Mouse (Mus musculus) forebrain, embryonic 10.5 days (tissue): ENCODE results near the gene Banf1. TPM values are rescaled to one million over a fixed set of nuclear protein-coding genes. Genes with fewer than 3 reads are reported as not detected.
"Not testable (repeated sequence)": the region's sequence is repeated elsewhere in the genome, so short reads cannot be mapped to it uniquely, and the experiment has no call there.

ENCODE experiments used
- DNase-seq: peaks from one replicate; pipeline ENCODE4 v3.0.0-alpha.2; 2017; ENCODE audit warnings: low spot score; ENCODE audit errors: extremely low spot score
- H3K27ac ChIP-seq: fragments of 300-500 bp; sonication (generic); 2 replicates; pipeline ENCODE4 v1.5.1; 2016; ENCODE audit warnings: mild to moderate bottlenecking
- H3K27me3 ChIP-seq: fragments of 300-500 bp; sonication (generic); 2 replicates; pipeline ENCODE4 v1.6.1; 2016; ENCODE audit warnings: mild to moderate bottlenecking; ENCODE audit not compliant: poor library complexity, severe bottlenecking
- H3K36me3 ChIP-seq: fragments of 300-500 bp; sonication (generic); replicated peaks from 2 replicates; pipeline ENCODE4 v1.6.1; 2016; ENCODE audit warnings: mild to moderate bottlenecking, moderate library complexity
- H3K4me1 ChIP-seq: fragments of 300-500 bp; sonication (generic); 2 replicates; pipeline ENCODE4 v1.6.1; 2016
- H3K4me3 ChIP-seq: fragments of 300-500 bp; sonication (generic); 2 replicates; pipeline ENCODE4 v1.5.1; 2016; ENCODE audit warnings: mild to moderate bottlenecking, moderate library complexity
- H3K9me3 ChIP-seq: fragments of 300-500 bp; sonication (generic); 2 replicates; pipeline ENCODE4 v1.6.1; 2016; ENCODE audit warnings: mild to moderate bottlenecking, moderate library complexity
- WGBS: fragments of 180-500 bp; shearing (Covaris S2); methylation state at CpG from one replicate; pipeline ENCODE4 v1.1.7; 2016; 5-methylcytosine and 5-hydroxymethylcytosine counted together
- polyA plus RNA-seq: library from polyadenylated mRNA; unstranded; fragments of >200 nt; fragmentation: Nextera tagmentation; extraction: Ambion mirVana; gene quantifications from 2 replicates; pipeline ENCODE4 v1.2.1, GENCODE M21; 2016

The Banf1 gene
- polyA plus RNA-seq, 1 experiment from 2014 or later = 621 TPM

DNA sequence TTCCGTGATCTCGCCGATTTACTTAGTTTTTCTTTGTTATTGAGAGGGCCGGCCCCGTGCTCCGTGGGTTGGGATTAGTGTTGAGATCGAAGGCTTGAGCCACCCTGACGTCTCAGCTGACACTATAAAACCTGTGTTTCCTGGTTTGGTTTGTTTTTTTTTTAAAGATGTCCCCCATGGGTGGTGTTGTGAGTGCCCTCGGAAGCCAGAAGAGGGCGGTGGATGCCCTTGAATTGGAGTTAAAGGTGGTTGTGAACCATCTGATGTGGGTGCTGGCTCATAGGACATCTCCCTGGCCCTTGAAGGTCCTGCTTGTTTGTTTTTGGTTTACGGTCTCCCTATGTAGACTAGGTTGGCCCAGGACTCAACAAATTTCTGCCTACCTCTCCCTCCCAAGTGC is 487 bp upstream of the Banf1 start:
- no peaks in the 10 kb centered on the region for H3K9me3 ChIP-seq
- peaks cover 72% of the 10 kb centered on the region for H3K36me3 ChIP-seq
- 13% methylated on average over 11 of the region's 11 CpGs for WGBS
- peak overlapping the region; percentile 99 for H3K27ac ChIP-seq
- DNase-seq = no peak
- peak overlapping the region; percentile 96 for H3K4me3 ChIP-seq
- peaks cover 28% of the 10 kb centered on the region for H3K4me1 ChIP-seq
- H3K27me3 ChIP-seq = no peaks in the 10 kb centered on the region

DNA sequence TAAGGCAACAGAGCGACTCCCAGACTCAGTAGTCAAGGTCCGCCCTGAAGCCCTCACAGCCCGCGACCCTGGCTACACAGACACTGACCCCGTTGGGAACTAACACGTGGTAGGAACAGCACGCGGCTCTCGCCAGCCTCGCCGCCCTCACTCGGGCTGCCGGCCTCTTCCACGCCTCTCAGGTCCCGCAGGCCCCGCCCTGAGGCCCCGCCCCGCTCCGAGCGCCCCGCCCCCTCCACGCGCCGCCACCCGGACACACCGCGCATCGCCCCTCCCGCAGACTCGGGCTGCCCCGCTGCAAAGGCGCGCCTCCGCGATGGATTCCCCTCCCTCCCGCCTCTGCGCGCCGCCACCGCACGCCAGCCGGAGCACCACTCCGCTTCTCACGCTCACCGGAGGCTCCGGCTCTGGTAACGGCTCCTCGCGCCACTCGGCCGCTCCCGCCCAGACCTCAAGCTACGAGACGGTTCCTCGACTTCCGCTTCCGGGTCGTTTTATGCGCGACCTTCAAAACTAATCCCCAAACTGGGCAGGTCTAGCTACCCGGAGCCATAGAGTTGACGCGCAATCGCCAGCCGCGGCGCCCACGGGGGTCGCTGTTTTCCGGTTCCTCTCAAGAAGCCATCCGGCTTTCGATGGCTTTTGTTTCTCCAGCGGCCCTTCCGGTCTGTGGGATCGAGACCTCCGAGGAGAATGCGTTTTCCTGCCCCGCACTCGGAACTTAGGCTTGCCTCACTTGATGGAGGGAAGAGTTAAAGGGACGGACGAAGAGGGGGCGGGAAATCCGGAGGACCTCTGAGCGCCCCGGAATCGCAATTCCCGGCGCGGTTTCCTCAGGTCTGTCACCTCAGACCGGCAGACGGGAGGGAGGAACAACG is 554 bp downstream of the Banf1 start, which contains the start of gene Eif1ad:
Gene Eif1ad (plus strand): TSS at position 567 of the 878 bp plus-strand sequence.
- peaks cover 62% of the 10 kb centered on the region for H3K36me3 ChIP-seq
- WGBS = under 1% methylated on average over 89 of the region's 92 CpGs

DNA sequence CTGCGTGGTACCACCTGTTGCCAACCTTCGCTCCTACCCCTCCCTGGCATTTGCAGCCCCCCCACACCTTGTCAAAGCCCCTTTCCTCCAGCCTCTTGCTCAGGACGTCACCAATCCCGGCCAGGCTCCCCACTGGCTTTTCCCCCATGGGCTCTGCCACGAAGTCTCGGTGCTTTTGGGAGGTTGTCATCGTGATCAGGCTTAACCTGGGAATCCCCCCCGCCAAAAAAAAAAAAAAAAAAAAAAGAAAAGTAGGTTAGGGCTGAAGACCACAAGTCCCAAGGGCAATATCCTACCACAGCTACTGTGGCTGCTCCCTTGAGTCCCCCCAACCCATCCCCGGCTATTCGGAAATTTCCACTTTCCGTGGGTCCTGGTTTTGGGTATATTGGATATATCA is 1.2 kb downstream of the Banf1 start:
- Histone ChIP-seq H3K4me3 (peak overlapping the region; percentile 96), H3K27me3 (no peaks in the 10 kb centered on the region), H3K9me3 (no peaks in the 10 kb centered on the region), H3K27ac (peak overlapping the region; percentile 99), H3K4me1 (peaks cover 28% of the 10 kb centered on the region), H3K36me3 (peaks cover 55% of the 10 kb centered on the region)
- 19% methylated on average over 11 of the region's 11 CpGs for WGBS
- no peak for DNase-seq

More for the DNA sequence above, 554 bp downstream of the Banf1 start, which contains the start of gene Eif1ad:
- peak; percentile 99 for DNase-seq
- Histone ChIP-seq H3K9me3 (no peaks in the 10 kb centered on the region), H3K27me3 (no peaks in the 10 kb centered on the region), H3K27ac (peak within 1 kb of the TSS; percentile 99), H3K4me3 (peak within 1 kb of the TSS; percentile 96), H3K4me1 (peaks cover 28% of the 10 kb centered on the region)

DNA sequence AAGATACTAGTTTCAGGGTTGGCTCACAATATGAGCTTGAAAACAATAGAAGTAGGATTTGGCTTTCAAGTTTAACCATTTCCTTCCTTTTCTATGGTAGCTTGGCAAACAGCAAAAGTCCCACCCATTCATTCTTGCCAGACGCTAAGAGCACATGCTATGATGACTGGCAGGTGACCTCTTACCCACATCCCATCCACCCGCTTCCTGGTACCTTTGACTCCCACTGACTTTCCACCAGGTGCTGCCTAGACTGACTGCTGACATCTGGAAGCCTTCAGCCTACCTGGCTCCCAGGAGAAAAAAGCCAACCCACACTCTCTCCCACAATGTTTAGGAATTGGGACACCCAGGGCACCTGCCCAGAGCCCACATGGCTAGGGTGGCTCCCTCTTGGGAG is 2.8 kb downstream of the Banf1 start:
- no peaks in the 10 kb centered on the region for H3K9me3 ChIP-seq
- H3K4me3 ChIP-seq = no peak overlapping the region
- no peaks in the 10 kb centered on the region for H3K27me3 ChIP-seq
- DNase-seq = no peak
- no peak overlapping the region for H3K27ac ChIP-seq
- peaks cover 28% of the 10 kb centered on the region for H3K4me1 ChIP-seq
- 99% methylated on average over 2 of the region's 2 CpGs for WGBS
- H3K36me3 ChIP-seq = peaks cover 42% of the 10 kb centered on the region

DNA sequence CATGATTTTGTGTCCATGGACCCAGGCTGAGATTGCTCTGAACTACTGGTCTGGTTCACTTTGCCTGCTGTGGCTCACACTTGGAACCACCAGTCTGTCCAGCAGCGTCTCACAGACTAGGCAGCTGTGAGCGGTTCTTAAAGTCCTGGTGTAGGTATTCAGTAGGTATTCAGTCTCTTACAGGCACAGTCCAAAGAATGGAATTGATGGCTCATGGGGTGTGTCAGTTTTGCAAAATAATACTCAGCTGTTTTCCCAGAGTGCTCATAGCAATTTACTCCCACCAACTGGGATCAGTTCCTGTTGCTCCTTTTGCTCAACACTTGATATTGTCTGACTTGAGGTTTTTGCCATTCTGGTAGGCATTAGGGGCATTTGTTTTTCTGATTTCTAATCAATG is 4.8 kb downstream of the Banf1 start:
- Histone ChIP-seq H3K4me1 (peaks cover 12% of the 10 kb centered on the region), H3K27me3 (no peaks in the 10 kb centered on the region), H3K36me3 (peaks cover 30% of the 10 kb centered on the region), H3K27ac (no peak overlapping the region), H3K9me3 (no peaks in the 10 kb centered on the region), H3K4me3 (no peak overlapping the region)
- DNase-seq = no peak
- 83% methylated on average over 2 of the region's 2 CpGs for WGBS

DNA sequence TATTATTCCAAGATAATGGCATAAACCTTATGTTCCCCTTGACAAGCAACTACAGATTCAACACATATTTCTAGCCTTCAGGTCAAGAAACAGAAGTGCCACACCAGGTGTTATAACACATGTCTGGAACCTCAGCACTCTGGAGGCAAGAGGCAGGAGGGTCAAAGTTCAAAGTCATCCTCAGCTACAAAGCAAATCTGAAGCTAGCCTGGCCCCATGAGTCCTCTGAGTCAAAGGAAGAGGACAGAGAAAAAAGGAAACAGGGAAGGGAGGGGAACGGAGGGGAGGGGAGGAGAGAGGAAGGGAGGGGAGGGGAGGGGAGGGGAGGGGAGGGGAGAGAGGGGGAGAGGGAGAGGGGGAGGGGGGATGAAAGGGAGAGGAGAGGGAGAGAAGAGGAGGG is 10.9 kb downstream of the Banf1 start:
- Histone ChIP-seq H3K9me3 (no peaks in the 10 kb centered on the region), H3K4me1 (no peaks in the 10 kb centered on the region), H3K27ac (no peak overlapping the region), H3K36me3 (peaks cover 4% of the 10 kb centered on the region; the same call in 1 of the 2 replicates), H3K27me3 (no peaks in the 10 kb centered on the region), H3K4me3 (no peak overlapping the region)
- DNase-seq = no peak
- no CpG with 5 or more reads among the region's 1 CpGs for WGBS

DNA sequence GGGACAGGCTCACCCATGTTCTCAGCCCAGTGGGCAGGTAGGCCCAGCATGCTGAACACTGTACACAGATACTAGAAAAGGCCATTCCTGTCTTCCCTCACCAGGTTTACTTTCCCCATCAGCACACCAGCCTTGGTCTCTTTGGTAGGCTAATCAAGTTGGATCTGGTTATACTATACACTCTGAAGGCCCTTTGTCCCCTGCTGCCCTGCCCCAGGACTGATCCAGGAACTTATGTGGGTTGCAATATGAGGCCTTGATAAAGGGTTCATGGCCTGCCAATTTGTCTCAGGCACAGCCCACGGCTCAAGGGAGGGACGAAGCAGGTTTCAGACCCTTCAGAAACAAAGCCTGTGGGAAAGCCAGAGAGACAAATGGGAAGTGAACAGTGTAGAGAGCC is 13.4 kb downstream of the Banf1 start:
- peaks cover 8% of the 10 kb centered on the region for H3K4me1 ChIP-seq
- peaks cover 18% of the 10 kb centered on the region for H3K27me3 ChIP-seq
- no peaks in the 10 kb centered on the region for H3K36me3 ChIP-seq
- H3K4me3 ChIP-seq = no peak overlapping the region
- no peaks in the 10 kb centered on the region for H3K9me3 ChIP-seq
- 89% methylated on average over 2 of the region's 2 CpGs for WGBS
- no peak for DNase-seq
- H3K27ac ChIP-seq = no peak overlapping the region

DNA sequence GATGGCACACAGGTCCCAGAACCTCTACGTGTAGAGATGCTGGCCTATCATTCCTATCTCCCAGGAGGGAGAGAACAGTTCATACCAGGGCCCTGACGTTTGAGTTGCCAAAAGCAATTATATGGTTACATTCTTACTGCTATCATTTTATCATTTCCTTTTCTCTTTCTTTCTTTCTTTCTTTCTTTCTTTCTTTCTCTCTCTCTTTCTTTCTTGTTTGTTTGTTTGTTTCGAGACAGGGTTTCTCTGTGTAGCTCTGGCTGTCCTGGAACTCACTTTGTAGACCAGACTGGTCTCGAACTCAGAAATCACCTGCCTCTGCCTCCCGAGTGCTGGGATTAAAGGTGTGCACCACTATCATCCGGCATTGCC is 17.5 kb downstream of the Banf1 start, which contains the start of gene Cst6:
Gene Cst6 (minus strand): TSS at position 73 of the 372 bp plus-strand sequence.
- not testable (repeated sequence) for DNase-seq, H3K36me3 ChIP-seq, H3K9me3 ChIP-seq
- Histone ChIP-seq H3K4me1 (peaks cover 11% of the 10 kb centered on the region), H3K27ac (peak within 1 kb of the TSS; percentile 65), H3K4me3 (peak within 1 kb of the TSS; percentile 54), H3K27me3 (peaks cover 18% of the 10 kb centered on the region)
- 68% methylated on average over 6 of the region's 6 CpGs for WGBS

DNA sequence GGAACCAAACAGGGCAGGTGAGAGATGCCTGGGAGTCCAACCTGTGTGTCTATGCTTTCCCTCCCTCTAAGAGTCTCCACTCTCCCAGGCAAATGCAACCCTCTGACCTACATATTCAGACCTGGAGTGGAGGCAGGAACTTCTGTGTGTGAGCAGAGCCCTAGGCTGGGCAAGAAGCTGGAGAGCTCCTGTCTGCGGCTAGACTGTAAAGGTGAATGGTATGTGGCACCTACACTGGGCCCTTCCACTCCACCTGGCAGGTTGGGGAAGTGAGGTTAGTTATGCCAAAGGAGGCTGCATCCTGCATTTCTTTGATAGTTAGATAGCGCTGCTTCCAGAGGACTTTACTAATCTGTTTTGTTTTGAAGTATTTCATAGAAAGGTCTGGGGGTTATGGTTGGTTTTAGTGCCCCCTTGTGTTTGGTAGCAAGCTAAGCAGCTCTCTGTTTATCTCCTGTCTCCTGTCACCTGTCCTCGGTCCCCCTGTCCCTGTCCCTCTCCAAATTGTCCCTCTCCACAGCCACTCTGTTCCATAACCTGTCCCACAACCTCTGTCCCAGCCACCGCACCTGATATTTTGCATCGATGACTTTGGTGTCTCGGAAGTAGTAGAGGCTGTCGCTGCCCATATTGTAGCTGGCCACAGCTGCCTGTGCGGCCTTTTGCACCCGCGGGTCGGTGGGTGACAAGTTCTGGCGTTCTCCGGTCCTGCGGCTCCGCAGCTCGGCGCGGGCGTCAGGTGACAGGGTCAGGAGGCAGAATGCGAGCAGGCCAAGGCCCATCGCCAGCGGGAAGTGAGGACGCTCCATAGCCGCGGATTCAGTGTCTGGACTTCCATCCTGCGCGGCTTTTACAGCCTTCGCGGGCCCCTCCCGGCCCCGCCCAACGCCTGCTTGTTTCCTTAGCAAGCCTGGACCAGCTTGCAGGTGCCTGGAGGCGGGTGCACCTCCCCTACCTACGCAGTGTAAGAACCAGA is 18.2 kb downstream of the Banf1 start:
- Histone ChIP-seq H3K9me3 (no peaks in the 10 kb centered on the region), H3K4me3 (peak overlapping the region; percentile 54), H3K4me1 (peaks cover 11% of the 10 kb centered on the region), H3K27ac (peak overlapping the region; percentile 65), H3K27me3 (peaks cover 18% of the 10 kb centered on the region), H3K36me3 (no peaks in the 10 kb centered on the region)
- peak; percentile 26 for DNase-seq
- whole genome bisulfite sequencing = 6% methylated on average over 34 of the region's 34 CpGs

DNA sequence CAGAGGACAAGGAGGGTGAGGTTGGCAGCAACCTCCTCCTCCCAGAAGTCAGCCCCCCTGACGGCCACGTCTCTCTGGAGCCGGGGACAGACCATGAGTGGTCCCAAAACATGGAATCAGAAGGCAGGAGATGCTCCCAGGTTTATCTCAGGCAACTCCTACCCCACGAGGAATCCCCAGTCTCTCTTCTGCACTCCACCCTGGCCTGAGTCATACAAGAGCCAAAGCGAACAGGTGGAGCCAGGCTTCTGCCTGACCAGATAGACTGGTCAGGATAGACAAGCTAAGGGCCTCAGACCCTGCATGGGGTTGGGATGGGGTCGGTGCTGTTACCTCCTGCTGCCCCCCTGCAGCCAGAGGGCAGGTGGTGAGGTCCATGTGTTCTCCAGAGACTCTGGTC is 18.9 kb downstream of the Banf1 start:
- H3K27me3 ChIP-seq = peaks cover 18% of the 10 kb centered on the region
- DNase-seq = no peak
- H3K36me3 ChIP-seq = no peaks in the 10 kb centered on the region
- no peaks in the 10 kb centered on the region for H3K9me3 ChIP-seq
- 78% methylated on average over 6 of the region's 6 CpGs for WGBS
- H3K4me3 ChIP-seq = 0 out of 2 replicates have a peak overlapping the region, but pooled peaks have one; percentile 54
- peaks cover 11% of the 10 kb centered on the region for H3K4me1 ChIP-seq
- peak overlapping the region; percentile 8; the same call in 1 of the 2 replicates for H3K27ac ChIP-seq

DNA sequence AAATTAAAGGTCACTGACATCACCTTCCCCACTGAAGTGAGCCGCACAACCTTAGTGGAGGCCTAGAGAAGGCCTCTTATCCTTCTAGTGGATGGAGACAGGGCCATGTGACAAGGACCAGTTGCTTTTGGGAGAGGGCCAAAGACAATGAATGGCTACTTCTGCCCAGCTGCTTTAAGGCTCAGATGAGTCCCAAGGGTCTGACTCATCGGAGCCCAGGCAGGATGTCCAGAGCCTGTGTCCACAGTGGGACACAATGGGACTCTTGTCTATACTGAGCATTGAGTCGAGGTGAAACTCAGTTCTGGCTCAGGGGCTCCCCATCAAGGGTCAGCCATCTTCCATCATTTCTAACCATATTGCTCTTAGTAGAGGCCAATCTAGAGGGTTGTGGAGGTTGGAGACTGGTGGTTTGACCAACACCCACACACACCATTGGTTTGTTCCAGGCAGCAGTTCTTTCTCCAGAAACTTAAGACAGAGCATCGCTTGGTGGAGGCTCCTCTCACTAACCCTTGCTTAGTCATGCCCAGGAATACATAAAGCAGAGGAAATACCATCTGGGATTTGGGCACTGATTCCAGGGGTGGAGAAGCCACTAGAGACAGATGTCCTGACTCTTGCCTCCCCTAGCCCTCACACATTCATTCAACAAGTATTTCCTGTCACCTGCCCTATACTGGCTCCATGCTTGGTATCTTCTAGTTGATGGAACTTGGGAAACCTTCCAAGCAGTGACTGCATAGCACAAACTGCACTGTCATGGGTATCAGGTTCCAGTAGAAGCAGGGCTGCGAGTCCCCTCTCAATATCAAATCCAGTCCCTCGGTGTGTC is 21.5 kb downstream of the Banf1 start:
- Histone ChIP-seq H3K27me3 (peaks cover 16% of the 10 kb centered on the region), H3K4me1 (peaks cover 11% of the 10 kb centered on the region), H3K4me3 (no peak overlapping the region), H3K9me3 (no peaks in the 10 kb centered on the region), H3K36me3 (no peaks in the 10 kb centered on the region), H3K27ac (no peak overlapping the region)
- 81% methylated on average over 6 of the region's 6 CpGs for WGBS
- DNase-seq = no peak

DNA sequence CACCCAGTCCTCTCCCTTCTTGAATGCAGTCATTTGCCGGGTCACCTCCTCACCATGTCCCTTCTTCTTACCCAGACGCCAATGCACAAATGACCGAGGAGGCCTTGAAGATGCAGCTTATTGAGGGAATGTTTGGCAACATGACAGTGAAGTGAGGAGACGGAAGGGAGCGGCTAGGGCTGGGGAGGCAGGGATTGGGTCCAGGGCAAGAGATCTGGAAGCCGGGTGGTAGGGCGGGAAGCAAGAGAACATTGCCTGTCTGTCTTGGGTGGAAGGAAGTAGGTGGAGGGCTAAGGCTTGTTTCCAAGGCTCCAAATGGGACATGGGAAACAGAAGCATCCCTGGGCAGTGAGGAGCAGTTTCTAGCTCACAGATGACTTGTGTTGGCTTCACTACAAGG is 25.6 kb downstream of the Banf1 start:
- Histone ChIP-seq H3K27ac (no peak overlapping the region), H3K4me3 (no peak overlapping the region), H3K9me3 (no peaks in the 10 kb centered on the region), H3K27me3 (no peaks in the 10 kb centered on the region), H3K36me3 (no peaks in the 10 kb centered on the region), H3K4me1 (no peaks in the 10 kb centered on the region)
- WGBS = 86% methylated on average over 7 of the region's 7 CpGs
- DNase-seq = no peak
